Mouse (Mus musculus) bone marrow macrophage, adult 2 months (primary cell): Measurements from ENCODE around the gene Bik.

Experiments used
- CTCF ChIP-seq: IDR thresholded peaks from 2 replicates; pipeline ENCODE4 v1.5.1; 2012; ENCODE audit warnings: low read depth, mild to moderate bottlenecking, low read length, moderate library complexity
- POLR2A ChIP-seq: IDR thresholded peaks from 2 replicates; pipeline ENCODE4 v1.6.1; 2012; ENCODE audit warnings: mild to moderate bottlenecking, low read depth, low read length, borderline replicate concordance

- TF ChIP-seq CTCF (no peak), POLR2A (no peak)
Measured at GRCm38 (mm10) chr15:83532606-83533005, 5.9 kb downstream of the Bik start.
